Mouse (Mus musculus) ovary, adult 18-20 months (tissue): Measurements from ENCODE around the gene Ctbp1.

Experiments used
- DNase-seq: peaks from one replicate; pipeline ENCODE4 v3.0.0; 2022; ENCODE audit warnings: low spot score, mixed read lengths

Gene Ctbp1

GRCm38 (mm10) chr5:33274953-33275454, at the start of gene Ctbp1:
TSS of gene Ctbp1 (minus strand) at chr5:33274994.
- DNase-seq: peak; percentile 89

GRCm38 (mm10) chr5:33324491-33324890, 49.7 kb upstream of the Ctbp1 start:
- no peak for DNase-seq

DNA sequence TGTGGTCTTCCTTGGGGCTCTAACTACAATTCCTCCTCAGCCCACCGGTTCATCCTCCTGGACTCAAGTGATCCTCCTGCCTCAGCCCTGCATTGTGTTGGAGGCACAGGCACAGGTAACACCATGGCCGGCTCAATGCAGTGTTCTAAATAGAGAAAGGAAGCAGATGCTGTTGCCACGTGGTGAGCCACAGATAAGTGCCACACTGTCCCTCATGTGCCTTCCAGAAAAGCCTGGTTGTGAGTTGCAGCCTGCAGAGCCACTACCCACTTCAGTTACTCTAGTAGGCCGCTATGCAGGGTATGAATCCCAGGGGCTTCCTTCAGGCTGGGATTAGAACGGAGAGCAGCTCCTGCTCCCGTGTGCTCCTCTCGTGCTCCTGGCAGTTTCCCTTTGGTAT, 37.4 kb upstream of the Ctbp1 start:
- DNase-seq: no peak

GRCm38 (mm10) chr5:33310704-33311462, 36.1 kb upstream of the Ctbp1 start:
- no peak for DNase-seq

DNA sequence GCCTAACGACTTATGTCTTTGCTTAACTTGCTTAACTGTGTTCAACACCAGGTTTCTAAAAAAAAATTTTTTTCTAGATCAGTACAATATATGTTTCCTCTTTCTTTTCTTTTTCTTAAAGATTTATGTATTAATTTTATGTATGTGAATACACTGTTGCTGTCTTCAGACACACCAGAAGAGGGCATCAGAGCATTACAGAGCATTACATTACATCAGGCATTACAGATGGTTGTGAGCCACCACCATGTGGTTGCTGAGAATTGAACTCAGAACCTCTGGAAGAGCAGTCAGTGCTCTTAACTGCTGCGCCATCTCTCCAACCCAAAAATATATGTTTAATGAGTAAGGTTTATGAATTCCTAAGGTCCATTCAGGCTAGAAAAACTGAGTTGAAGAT, 27.0 kb upstream of the Ctbp1 start:
- no peak for DNase-seq

DNA sequence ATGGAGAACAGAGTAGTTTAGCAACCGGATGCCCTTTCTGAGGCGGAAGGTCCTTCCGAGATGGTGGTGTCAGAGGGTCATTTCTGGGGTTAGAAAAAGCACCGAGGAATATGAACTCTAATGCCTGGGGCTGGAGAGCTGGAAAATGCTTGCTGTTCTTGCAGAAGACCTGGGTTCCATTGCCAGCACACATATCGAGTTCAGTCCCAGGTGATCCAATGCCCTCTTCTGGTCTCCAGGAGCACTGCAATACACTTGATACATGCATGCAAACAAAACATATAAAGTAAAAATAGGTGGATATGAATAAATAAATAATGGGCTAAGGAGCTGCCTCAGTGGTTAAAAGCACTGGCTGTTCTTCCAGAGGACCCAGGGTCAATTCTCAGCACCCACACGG, 22.4 kb upstream of the Ctbp1 start:
- no peak for DNase-seq

- DNase-seq: no peak
These were observed 19.1 kb upstream of the Ctbp1 start for GRCm38 (mm10) chr5:33293796-33294430.

- no peak for DNase-seq
These were observed 9.2 kb upstream of the Ctbp1 start for GRCm38 (mm10) chr5:33283951-33284350.

GRCm38 (mm10) chr5:33281428-33281827, 6.6 kb upstream of the Ctbp1 start:
- no peak for DNase-seq

- DNase-seq: no peak
These were observed 4.2 kb upstream of the Ctbp1 start for GRCm38 (mm10) chr5:33278950-33279349.

DNA sequence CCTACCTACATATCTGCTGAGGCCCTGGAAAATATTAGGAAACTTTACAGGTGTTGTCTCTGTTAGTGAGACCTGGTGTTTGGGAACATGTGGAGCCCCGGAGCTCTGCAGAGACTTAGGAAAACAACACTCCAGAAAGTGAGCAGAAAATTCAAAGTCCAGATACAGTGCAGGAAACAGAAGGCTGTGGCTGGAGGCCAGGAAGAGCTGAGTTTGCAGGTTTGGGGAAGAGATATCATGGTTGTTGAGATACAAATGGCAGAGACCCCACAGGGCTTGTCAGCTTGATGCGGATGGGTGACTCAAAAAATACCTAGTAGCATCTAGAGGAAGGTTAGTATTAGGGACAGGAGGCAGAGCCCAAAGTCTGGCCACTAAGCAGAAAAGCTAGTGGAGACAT, 2.5 kb upstream of the Ctbp1 start:
- DNase-seq: no peak

DNA sequence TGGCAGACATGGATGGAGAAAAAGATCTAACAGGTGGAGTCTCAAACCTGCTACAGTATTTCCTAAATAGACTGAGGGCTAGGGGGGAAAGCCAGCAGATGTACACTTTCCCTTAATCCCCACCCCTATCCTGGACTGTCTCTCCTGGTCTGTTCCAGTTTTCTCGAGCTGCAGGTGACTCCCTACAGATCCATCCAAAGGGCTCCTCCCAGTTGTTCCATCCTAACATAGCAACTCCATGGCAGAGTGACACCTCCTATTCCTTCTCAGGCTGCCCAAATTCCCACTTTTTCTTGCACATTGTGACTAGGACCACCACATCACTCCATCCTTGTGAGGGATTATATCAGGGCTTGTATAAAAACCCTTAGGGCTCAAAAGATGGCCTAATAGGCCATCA, 960 bp upstream of the Ctbp1 start:
- no peak for DNase-seq

DNA sequence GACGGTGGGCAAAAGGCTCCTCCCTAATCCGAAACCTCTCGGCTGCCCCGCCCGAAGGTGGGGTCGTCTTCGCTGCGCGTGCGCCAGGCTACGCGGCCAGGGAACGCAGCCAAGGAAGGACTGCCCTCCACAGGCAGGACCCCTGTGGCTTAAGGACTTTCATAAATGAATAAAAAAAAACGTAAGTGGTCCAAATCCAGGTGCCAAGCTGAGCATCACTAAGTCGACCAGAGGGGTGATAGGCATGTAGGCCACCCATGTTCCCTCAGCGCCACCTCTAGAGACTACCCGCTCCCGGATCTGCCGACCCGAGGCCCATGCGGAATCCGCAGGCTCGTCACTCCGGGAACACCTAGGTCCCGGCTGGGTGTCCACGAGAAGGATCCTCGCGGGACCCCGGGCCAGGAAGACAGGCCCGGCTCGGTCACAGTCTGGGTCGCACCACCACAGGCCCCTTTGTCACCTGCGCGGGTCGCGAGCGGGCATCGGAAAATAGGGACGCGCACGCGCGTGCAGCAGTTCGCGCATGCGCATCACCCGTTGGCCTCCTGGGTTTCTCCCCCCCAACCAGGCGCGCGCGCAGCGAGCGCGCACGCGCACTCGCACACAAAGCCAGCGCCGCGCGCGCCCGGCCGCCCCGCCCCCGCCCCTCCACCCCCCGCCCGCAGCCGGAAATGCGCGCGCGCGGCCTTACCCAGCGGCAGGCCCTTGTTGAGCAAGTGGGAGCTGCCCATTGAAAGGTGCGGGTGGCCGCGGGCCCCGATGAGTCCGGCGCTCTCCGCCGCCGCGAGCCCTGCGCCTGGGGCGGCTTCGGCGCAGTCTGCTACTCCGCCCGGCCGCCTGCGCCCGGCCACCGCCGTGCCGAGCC, 475 bp downstream of the Ctbp1 start:
- DNase-seq: peak; percentile 81

GRCm38 (mm10) chr5:33273777-33274084, 1.1 kb downstream of the Ctbp1 start:
- no peak for DNase-seq

DNA sequence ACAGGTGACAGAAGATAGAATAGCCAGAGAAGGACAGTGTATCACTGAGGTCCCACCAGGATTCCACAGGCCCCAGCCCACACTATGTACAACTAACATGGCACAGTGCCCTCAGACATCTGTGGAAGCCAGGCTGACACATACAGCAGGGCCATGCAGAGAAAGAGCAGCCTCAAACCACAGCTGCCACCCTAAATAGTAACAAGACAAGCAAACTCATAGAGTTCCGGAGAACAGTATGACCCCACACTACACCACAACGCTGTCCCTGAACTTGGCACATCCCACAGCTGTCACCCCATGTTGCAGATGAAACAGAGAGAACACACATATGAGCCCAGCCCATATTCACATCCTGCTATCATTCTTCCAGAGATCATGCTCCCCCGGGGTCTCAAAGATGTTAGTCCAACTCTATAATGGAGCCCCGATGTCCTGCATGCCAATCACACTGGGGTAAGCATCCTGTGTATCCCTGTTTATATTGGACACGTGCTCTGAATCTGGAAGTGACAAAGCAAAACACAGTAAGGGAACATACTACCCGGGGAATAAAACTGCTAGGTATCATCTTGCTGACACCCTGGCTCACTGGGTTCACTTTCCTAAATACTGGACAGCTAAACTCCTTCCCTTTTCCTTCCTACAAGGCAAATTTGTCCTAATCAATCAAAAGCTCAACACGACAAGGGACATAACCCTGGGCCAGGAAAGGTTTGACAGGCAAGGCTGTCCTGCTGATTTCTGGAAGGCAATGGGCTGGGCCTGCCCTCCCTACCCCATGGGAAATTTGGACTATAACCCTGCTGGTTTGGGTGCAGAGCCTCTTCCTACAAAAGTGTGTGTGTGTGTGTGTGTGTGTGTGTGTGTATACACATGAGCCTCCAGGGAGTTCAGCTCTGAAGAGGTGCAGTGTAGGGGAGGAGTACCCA, 1.7 kb downstream of the Ctbp1 start:
- no peak for DNase-seq

- no peak for DNase-seq
These were observed 2.6 kb downstream of the Ctbp1 start for GRCm38 (mm10) chr5:33272146-33272545.

- DNase-seq: peak; percentile 33
These were observed 4.2 kb downstream of the Ctbp1 start for GRCm38 (mm10) chr5:33270568-33270967.

DNA sequence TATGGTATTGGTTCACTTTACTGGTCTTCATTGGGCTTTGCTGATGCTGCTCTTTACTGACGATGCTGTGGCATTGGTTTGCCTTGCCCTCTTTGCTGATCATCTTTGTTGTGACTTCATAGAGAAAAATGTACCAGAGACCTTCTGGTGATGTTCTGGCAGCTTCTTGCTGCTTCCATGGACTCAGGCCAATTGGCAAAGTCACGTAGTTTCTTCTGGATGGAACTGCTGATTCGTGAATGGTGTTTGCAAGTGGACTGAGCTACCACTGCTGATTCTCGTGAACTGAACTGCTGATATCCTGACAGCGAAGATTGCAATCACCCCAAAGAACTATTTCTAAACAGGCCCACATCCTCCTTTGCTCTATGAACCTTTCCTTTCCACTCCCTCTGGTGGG, 20.4 kb downstream of the Ctbp1 start:
- no peak for DNase-seq

- DNase-seq: no peak
These were observed 26.6 kb downstream of the Ctbp1 start for GRCm38 (mm10) chr5:33248186-33248585.

GRCm38 (mm10) chr5:33247387-33247786, 27.4 kb downstream of the Ctbp1 start:
- DNase-seq: no peak

GRCm38 (mm10) chr5:33245701-33246100, 29.1 kb downstream of the Ctbp1 start:
- peak; percentile 50 for DNase-seq
